Mouse (Mus musculus) kidney, adult 2 months (tissue): ENCODE measurements around the gene Enox2. TPM values are rescaled to one million over a fixed set of nuclear protein-coding genes. Genes with fewer than 3 reads are reported as not detected.

ENCODE experiments used
- DNase-seq: peaks from one replicate; pipeline ENCODE4 v3.0.0; 2021
- H3K27ac ChIP-seq: fragments of 200-500 bp; 2 replicates; pipeline ENCODE4 v1.5.1; 2012; ENCODE audit warnings: low read depth, low read length, control low read depth, inconsistent platforms; ENCODE audit not compliant: insufficient read depth
- H3K27me3 ChIP-seq: fragments of 200-500 bp; replicated peaks from 2 replicates; pipeline ENCODE4 v1.6.1; 2012; ENCODE audit warnings: mild to moderate bottlenecking, moderate library complexity, low read length, inconsistent platforms; ENCODE audit not compliant: control insufficient read depth, insufficient read depth
- H3K36me3 ChIP-seq: fragments of 200-500 bp; 2 replicates; pipeline ENCODE4 v1.6.1; 2012; ENCODE audit warnings: mild to moderate bottlenecking, moderate library complexity, low read length, inconsistent platforms; ENCODE audit not compliant: control insufficient read depth, insufficient read depth
- H3K4me1 ChIP-seq: fragments of 200-500 bp; 2 replicates; pipeline ENCODE4 v1.6.1; 2011; ENCODE audit warnings: low read length; ENCODE audit not compliant: control insufficient read depth, insufficient read depth
- H3K4me3 ChIP-seq: fragments of 200-500 bp; 2 replicates; pipeline ENCODE4 v1.5.1; 2011; ENCODE audit warnings: mild to moderate bottlenecking, low read depth, low read length, control low read depth; ENCODE audit not compliant: insufficient read depth
- CTCF ChIP-seq: fragments of 200-500 bp; conservative IDR thresholded peaks from 2 replicates; pipeline ENCODE4 v1.5.1; 2011; ENCODE audit warnings: low read depth, mild to moderate bottlenecking, control low read depth, low read length, moderate library complexity, mixed read lengths; ENCODE audit not compliant: insufficient read depth, insufficient read length
- POLR2A ChIP-seq: fragments of 200-500 bp; IDR thresholded peaks from one replicate; pipeline ENCODE4 v1.6.1; 2011; ENCODE audit warnings: low read depth, low read length, control low read depth
- whole genome bisulfite sequencing: fragments of 180-500 bp; shearing (Covaris S2); methylation state at CpG from one replicate; pipeline ENCODE4 v1.1.7; 2018; 5-methylcytosine and 5-hydroxymethylcytosine counted together
- polyA plus RNA-seq: library from polyadenylated mRNA; depleted of rRNA; stranded (reverse); fragments of >200 nt; gene quantifications from 2 replicates; pipeline ENCODE4 v1.2.3, GENCODE M21; 2012

The Enox2 gene
- polyA plus RNA-seq, 1 experiment: 10.3 TPM

GRCm38 (mm10) chrX:49225792-49226426, 62.1 kb downstream of the Enox2 start:
- no peak for TF ChIP-seq CTCF
- no peak for TF ChIP-seq POLR2A
- H3K27ac ChIP-seq: no peak overlapping the region
- DNase-seq: no peak
- no peaks in the 10 kb centered on the region for H3K36me3 ChIP-seq
- H3K4me1 ChIP-seq: no peaks in the 10 kb centered on the region
- H3K27me3 ChIP-seq: no peaks in the 10 kb centered on the region
- no peak overlapping the region for H3K4me3 ChIP-seq
- WGBS: 20% methylated on average over 1 of the region's 1 CpGs

- Histone ChIP-seq H3K36me3 (no peaks in the 10 kb centered on the region), H3K4me1 (no peaks in the 10 kb centered on the region)
Observed at GRCm38 (mm10) chrX:49216422-49216821, 71.6 kb downstream of the Enox2 start.

GRCm38 (mm10) chrX:49196386-49196785, 91.7 kb downstream of the Enox2 start:
- H3K36me3 ChIP-seq: no peaks in the 10 kb centered on the region
- 63% methylated on average over 3 of the region's 4 CpGs for WGBS
- no peak overlapping the region for H3K4me3 ChIP-seq

More at GRCm38 (mm10) chrX:49216422-49216821, 71.6 kb downstream of the Enox2 start:
- TF ChIP-seq POLR2A (no peak), CTCF (no peak)
- Histone ChIP-seq H3K27ac (no peak overlapping the region), H3K4me3 (no peak overlapping the region), H3K27me3 (no peaks in the 10 kb centered on the region)
- DNase-seq: no peak
- 67% methylated on average over 3 of the region's 3 CpGs for WGBS

GRCm38 (mm10) chrX:49181136-49181535, 106.9 kb downstream of the Enox2 start:
- peak; percentile 3 for DNase-seq
- TF ChIP-seq CTCF (no peak), POLR2A (no peak)
- Histone ChIP-seq H3K27ac (no peak overlapping the region), H3K36me3 (no peaks in the 10 kb centered on the region), H3K4me3 (no peak overlapping the region), H3K4me1 (no peaks in the 10 kb centered on the region), H3K27me3 (no peaks in the 10 kb centered on the region)
- WGBS: 82% methylated on average over 3 of the region's 3 CpGs

More at GRCm38 (mm10) chrX:49196386-49196785, 91.7 kb downstream of the Enox2 start:
- H3K27ac ChIP-seq: no peak overlapping the region
- no peak for TF ChIP-seq CTCF
- TF ChIP-seq POLR2A: no peak
- H3K27me3 ChIP-seq: no peaks in the 10 kb centered on the region
- H3K4me1 ChIP-seq: no peaks in the 10 kb centered on the region
- no peak for DNase-seq

GRCm38 (mm10) chrX:49178670-49179069, 109.4 kb downstream of the Enox2 start:
- TF ChIP-seq CTCF (no peak), POLR2A (no peak)
- 96% methylated on average over 3 of the region's 3 CpGs for WGBS
- Histone ChIP-seq H3K36me3 (no peaks in the 10 kb centered on the region), H3K4me1 (no peaks in the 10 kb centered on the region), H3K4me3 (no peak overlapping the region), H3K27ac (no peak overlapping the region), H3K27me3 (no peaks in the 10 kb centered on the region)
- DNase-seq: no peak

GRCm38 (mm10) chrX:49154280-49154679, 133.8 kb downstream of the Enox2 start:
- Histone ChIP-seq H3K4me3 (no peak overlapping the region), H3K27me3 (no peaks in the 10 kb centered on the region), H3K4me1 (no peaks in the 10 kb centered on the region), H3K27ac (no peak overlapping the region), H3K36me3 (no peaks in the 10 kb centered on the region)
- no peak for DNase-seq
- TF ChIP-seq CTCF: no peak
- no peak for TF ChIP-seq POLR2A
- 62% methylated on average over 2 of the region's 2 CpGs for WGBS

- no peaks in the 10 kb centered on the region for H3K4me1 ChIP-seq
- no peak for TF ChIP-seq POLR2A
- no peak for TF ChIP-seq CTCF
Observed at GRCm38 (mm10) chrX:49124774-49125429, 163.2 kb downstream of the Enox2 start.

More at GRCm38 (mm10) chrX:49124774-49125429, 163.2 kb downstream of the Enox2 start:
- 91% methylated on average over 3 of the region's 3 CpGs for WGBS
- no peak overlapping the region for H3K4me3 ChIP-seq
- no peak overlapping the region for H3K27ac ChIP-seq
- H3K36me3 ChIP-seq: no peaks in the 10 kb centered on the region
- DNase-seq: no peak
- no peaks in the 10 kb centered on the region for H3K27me3 ChIP-seq
